Mouse (Mus musculus) urinary bladder, postnatal 4 days (tissue): ENCODE data around the gene Sept10.

Experiments used
- DNase-seq, 2 experiments: peaks; one replicate each; pipeline ENCODE4 v3.0.0; 2021 to 2022; ENCODE audit warnings: low spot score in 2 of 2

Sept10 gene

DNA sequence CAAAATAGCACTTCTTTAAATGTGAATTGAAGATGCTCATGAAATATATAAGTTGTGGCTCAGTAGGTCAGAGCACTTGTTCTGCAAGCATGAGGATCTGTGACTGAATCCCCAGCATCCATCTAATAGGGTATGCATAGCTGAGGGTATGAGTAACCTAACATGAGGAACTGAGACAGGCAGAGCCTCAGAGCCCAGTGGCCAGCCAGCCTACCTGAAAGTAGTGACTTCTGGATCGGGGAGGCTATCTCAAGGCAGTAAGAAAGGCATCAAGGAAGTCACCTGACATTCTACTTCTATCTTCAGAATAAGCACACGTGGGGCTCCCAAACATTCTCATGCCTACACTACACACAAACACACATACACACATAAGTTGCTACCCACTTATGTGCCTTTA is 3.5 kb upstream of the Sept10 start:
- no peak for DNase-seq

- no peak for DNase-seq
Measured at GRCm38 (mm10) chr10:59223890-59224289, 2.2 kb upstream of the Sept10 start.

DNA sequence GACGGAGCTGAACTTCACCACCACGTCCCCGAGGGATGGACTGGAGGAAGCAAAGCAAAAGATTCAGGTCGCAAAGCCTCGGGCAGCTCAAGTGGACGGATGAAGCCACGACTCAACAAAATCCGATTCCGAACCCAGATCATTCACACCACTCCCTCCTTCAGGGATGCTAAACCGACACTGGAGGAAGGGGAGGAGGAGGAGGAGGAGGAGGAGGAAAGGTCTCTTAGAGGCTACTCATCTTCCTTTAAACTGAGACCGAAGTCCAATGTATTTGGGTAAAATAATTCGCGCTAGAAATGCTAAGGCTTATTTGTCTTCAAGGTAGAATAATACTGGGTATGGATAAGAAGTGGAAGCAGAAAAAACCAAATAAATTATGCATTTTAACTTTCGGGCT is 1.7 kb upstream of the Sept10 start:
- DNase-seq = no peak

GRCm38 (mm10) chr10:59222271-59223101 is 839 bp upstream of the Sept10 start:
- DNase-seq = peak in 1 of 2 experiments; percentile 31

DNA sequence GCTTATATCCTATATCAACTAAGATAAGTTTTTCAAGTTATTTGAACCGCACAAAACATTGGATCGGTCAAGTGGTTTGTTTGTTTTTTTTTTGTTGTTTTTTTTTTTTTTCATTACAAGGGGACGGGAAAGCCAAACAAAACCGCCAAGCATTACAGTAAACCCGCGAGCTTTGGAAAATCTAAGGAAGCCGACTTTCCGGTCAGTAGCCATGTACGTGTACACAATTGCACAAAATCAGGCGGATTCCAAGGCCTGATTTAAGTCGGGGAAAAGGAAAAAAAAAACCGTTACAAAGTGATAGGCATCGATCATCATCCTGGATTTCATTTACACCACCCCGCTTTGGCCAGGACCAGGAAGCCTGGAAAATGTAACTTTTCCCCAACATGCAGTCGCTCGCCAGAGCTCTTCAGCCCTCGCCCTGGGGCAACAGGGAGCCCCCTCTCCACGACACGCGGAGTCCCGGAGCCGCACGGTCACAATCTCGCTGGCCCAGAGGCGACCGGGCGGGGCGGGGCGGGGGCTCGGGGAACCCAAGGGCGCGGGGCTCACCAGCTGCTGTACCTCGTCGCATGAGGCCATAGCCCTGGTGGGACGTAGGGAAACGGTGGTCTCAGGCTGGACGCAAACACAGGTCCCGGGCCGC is 699 bp downstream of the Sept10 start:
- no peak for DNase-seq

DNA sequence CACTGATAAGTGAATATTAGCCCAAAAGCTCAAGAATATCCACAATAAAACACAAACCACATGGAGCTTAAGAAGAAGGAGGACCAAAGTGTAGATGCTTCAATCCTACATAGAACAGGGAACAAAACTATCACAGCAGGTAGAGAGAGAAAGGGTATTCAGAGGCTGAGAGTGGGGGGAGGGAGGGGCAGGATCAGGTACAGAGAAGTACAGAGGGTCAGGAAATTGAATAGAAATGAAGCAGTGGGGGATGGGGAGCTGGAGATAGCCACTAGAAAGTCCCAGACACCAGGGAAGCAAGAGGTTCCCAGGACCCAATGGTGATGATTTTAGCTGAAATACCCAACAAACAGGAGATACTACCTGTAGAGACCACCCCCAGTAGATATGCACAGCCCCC is 21.6 kb downstream of the Sept10 start:
- no peak for DNase-seq

DNA sequence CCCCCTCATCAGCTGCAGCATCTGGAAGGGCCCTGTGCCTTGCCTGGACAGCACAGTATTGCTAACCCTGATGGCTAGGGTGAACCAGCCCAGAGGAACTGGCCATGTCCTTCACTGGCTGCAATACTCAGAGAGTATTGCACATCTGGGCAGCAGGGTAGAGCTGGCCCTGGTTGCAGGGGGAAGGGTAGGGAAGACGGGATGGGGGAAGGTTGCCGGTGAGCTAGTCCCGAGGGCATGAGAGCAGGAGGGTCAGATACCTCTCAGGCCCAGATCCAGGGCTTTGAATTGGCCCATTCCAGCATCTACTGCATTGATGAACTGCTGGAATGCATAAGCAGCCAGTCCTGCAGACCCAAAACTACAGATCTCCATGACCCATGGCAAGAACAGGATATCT is 24.9 kb downstream of the Sept10 start:
- no peak for DNase-seq

- DNase-seq = no peak
Measured at GRCm38 (mm10) chr10:59194891-59195290, 26.8 kb downstream of the Sept10 start.

DNA sequence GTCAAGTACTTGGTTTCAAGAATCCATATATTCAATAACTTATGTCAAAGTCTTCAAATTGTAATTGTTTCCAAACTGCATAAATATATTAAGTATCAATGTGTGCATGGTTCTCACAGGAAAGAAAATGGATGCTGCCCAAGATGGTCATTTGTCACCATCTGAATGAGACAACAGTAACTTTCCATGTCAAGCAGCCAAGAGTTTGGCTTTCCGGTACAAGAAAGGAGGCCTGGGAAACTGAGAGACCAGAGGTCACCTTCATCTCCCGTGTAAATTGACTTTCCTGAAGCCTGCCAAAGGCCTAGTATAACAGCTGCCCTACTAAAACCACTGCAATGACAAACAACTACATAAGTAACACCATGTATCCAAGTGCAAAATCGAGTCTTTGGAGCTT is 39.3 kb downstream of the Sept10 start:
- no peak for DNase-seq

- DNase-seq = no peak
Measured at GRCm38 (mm10) chr10:59179620-59180019, 42.0 kb downstream of the Sept10 start.

DNA sequence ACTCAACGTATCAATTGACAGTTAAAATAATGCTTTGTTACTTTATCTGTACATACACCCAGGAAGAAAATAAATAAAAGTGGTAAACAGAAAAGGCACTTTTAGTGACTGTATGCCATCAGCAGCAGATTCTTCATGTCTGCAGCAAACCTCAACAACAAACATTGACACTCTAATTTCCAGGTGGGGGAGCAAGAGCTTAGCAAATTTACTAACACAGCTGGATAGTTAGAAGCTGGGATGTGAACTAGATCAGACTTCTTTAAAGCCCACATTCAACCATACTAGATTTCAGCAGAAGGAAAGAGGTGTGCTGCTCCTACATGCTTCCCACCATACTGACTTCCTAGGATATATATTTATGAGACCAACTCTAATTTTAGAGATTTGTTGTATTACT is 49.1 kb downstream of the Sept10 start:
- no peak for DNase-seq

GRCm38 (mm10) chr10:59171042-59171441 is 50.6 kb downstream of the Sept10 start:
- DNase-seq = no peak

GRCm38 (mm10) chr10:59166104-59166944 is 55.3 kb downstream of the Sept10 start:
- no peak for DNase-seq

DNA sequence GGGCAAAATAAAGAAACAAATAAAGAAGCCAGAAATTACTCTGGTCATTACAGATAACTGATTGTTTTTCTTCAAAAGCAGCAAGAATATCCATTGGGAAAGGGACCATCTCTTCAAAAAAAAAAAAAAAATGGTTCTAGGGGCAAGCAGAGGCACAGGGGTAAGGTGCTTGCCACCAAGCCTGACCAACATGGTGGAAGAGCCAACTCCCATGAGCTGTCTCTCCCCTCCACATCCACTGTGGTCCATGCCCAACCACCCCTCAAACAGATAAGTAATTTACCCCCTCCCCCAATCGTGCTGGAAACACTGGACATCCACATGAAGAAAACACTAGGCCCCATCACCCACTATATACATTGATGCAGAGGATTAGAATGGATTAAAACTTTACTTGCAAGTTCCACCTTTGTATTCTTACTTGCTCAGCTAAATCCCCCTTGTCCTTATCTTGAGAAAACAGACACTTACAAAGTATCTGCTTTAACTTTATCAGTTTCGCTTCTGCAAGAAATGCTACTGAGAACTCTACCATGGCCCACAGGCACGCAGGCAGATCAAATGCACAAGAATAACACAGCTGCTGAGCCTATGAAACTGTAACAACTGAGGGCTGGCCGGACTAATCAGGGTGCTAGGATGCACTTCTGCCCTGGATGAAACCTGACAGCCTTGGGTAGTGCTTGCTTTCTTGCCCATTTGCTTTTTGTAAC is 59.3 kb downstream of the Sept10 start:
- no peak for DNase-seq

- no peak for DNase-seq
Measured at GRCm38 (mm10) chr10:59158627-59159026, 63.0 kb downstream of the Sept10 start.

DNA sequence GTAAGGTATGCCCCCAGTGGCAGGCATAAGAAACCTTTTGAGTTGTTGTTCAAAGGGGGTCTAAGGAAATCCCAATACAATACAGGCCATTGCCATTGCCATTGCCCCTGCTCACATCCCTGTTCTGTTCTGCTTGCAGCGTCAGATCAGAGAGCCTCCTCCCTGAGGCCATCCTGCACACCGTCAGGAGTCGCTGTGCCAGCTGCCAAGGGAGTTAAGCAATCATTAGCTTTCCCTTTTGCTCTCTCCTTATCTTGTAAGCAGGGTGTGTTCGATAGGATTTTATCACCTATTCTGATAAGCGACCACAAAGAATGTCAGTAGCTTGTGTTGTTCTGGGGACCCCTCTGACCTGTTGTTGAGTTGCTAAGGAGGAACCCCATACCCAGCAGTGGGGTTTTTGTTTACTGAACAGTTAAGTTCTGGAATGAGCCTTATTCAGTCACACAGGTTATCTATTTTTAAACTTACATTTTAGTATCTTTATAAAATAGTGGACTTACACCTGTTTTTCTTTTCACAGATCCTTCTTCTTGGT is 69.0 kb downstream of the Sept10 start:
- DNase-seq = peak in 1 of 2 experiments; percentile 15

GRCm38 (mm10) chr10:59150938-59151657 is 70.5 kb downstream of the Sept10 start:
- DNase-seq = peak in 1 of 2 experiments; percentile 15

- peak in 1 of 2 experiments; percentile 33 for DNase-seq
Measured at GRCm38 (mm10) chr10:59149956-59150383, 71.7 kb downstream of the Sept10 start.

DNA sequence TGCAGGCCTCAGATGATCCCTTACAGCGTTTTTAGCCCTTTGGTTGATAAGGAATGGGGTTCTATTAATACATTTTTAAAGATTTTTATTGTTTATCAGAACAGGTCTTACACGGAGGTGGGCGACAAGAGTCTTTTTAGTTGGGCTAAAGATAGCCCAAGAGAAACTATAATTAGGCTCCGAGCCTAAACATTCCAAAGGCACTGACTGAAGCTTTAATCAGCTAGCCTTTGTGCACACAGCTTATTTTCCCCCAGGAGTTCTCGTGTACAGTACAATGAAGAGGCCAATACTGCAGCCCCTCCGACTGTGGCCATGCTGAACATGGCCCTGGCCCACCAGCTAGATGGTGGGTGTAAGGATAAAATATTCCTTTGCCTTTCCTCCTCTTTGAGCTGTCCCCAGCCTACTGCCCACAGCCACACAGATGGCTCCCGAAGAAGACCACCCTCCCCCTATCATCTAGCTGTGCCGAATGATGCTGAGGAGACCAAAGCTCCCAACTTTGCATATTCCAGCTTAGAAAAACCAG is 88.1 kb downstream of the Sept10 start:
- DNase-seq = no peak

DNA sequence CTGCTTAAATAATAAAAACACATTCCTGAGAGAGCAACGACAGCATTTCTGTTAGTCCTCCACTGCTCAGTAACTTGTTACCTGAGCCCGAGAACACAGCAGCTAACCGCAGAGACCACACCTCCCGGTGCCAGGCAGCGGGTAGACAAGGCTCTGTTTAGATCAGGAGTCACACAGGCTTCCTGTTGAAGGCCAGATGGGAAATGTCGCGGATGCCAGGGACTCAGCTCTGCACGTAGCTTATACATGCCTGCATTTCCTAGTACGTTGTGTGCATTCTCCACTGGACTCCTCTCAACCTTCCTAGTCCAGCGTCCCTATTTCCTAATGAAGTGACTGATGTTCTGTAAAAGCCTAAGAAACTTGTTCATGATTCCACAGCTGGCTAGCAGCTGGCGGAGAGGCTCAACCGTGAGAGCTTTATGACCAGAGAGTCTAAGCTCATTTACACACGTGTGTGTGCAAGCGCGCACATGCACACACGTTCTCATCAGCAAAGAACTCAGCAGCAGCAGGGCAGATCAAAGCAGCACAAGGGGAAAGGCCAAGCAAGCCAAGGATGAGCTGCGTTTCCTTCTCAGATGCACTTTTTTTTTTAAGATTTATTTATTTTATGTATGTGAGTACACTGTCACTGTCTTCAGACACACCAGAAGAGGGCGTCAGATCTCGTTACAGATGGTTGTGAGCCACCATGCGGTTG is 89.6 kb downstream of the Sept10 start:
- no peak for DNase-seq
